Mouse (Mus musculus): ENCODE measurements around the gene Gm20388.

Gene Gm20388

GRCm38 (mm10) chr8:124346852-124347523 lies 4436.3 kb downstream of the Gm20388 start:
- in situ Hi-C loops (cut with MboI), result loop anchor here (10.0 kb wide), 1 partner anchor 292 kb away; no protein-coding TSS in a partner anchor

GRCm38 (mm10) chr8:124348087-124348486 lies 4437.4 kb downstream of the Gm20388 start:
- in situ Hi-C loops (cut with MboI), result loop anchor here (10.0 kb wide), 1 partner anchor 293 kb away; no protein-coding TSS in a partner anchor

DNA sequence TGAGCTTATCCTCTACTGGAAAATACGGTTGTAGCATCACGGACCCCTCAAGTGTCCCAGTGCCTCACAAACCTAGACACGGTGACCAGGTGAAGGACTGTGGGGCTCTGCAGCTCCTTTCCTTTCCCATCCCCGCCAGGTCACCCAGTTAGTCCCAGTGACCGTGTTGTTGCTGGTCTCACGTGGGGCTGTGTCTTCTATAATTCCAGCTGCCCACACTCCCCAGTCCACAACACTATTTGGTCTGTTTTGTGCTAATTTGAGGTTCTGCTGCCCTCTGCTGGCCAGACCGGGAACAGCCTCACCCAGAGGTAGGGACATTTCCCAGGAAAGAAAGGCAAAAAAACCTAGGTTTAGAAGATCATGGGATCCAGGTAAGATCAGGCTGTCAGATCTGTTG lies 4439.0 kb downstream of the Gm20388 start:
- in situ Hi-C loops (cut with MboI), result loop anchor here (10.0 kb wide), 1 partner anchor 295 kb away; no protein-coding TSS in a partner anchor

- in situ Hi-C loops (cut with MboI), result no loop called here
Measured at GRCm38 (mm10) chr8:124351636-124352035, 4441.0 kb downstream of the Gm20388 start.

- in situ Hi-C loops (cut with MboI), result no loop called here
Measured at GRCm38 (mm10) chr8:124360911-124361310, 4450.3 kb downstream of the Gm20388 start.

GRCm38 (mm10) chr8:124361773-124362427 lies 4451.3 kb downstream of the Gm20388 start:
- in situ Hi-C loops (cut with MboI), result no loop called here

DNA sequence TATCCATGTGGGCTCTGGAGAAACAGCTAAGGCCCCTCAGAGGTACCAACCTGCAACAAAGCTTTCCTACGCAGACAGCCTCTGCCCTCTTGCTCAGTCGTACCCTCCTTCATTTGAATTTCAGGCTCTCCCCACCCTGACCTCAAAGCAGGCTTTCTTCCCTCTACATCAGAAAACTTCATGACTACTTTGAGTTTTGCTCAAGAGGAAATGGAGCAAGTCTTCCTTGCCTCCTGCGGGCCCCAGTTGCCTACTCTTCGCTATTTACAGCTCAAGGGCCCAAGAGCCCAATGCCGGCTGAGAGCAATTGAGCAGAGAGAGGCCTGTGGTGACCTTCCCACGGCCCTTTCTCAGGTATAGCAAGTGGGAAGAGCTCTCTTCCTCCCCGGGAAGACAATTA lies 4451.9 kb downstream of the Gm20388 start:
- in situ Hi-C loops (cut with MboI), result no loop called here

GRCm38 (mm10) chr8:124363337-124363736 lies 4452.7 kb downstream of the Gm20388 start:
- in situ Hi-C loops (cut with MboI), result no loop called here

- in situ Hi-C loops (cut with MboI), result no loop called here
Measured at GRCm38 (mm10) chr8:124368213-124368612, 4457.6 kb downstream of the Gm20388 start.

- in situ Hi-C loops (cut with MboI), result no loop called here
Measured at GRCm38 (mm10) chr8:124370422-124371183, 4460.0 kb downstream of the Gm20388 start.

- in situ Hi-C loops (cut with MboI), result no loop called here
Measured at GRCm38 (mm10) chr8:124371410-124372123, 4460.9 kb downstream of the Gm20388 start.

DNA sequence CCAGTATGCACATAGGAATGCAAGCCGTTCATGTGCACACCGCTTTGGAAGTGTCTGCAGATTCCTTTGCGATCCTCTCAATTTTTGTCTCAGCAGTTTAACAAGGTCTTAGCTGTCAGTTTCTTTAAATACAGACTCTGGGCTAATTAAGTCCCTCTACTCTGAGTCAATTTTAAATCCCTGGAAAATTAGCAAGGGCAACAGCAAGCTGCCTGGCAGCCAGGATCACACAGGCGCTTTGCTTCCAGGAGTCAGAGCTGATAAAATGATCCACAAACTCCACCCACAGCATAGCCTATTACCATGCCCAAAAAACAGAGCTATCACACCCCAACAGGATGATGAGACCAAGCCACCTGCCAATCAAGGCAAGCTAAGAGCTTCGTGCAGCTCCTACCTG lies 4463.1 kb downstream of the Gm20388 start:
- in situ Hi-C loops (cut with MboI), result no loop called here

DNA sequence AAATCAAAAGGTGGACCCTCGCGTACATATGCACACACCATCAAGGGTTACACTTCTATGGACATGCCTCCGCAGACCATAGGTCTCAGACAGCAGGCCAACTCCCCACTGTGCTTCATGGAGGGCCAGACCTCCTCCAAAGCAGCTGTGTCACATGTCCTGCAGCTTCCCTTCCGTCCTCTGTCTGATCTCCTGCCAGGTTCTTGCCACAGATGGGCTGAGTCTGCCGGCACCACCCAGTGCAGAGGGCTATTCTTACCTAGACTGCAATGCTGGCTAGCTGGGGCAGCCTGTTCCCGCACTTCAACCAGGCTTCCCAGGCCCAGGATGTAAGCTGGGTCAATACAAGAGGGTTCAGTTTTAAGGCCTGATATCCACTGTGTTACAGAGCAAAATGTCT lies 4464.5 kb downstream of the Gm20388 start:
- in situ Hi-C loops (cut with MboI), result no loop called here

- in situ Hi-C loops (cut with MboI), result no loop called here
Measured at GRCm38 (mm10) chr8:124375727-124376126, 4465.1 kb downstream of the Gm20388 start.

GRCm38 (mm10) chr8:124376406-124376805 lies 4465.8 kb downstream of the Gm20388 start:
- in situ Hi-C loops (cut with MboI), result no loop called here

- in situ Hi-C loops (cut with MboI), result no loop called here
Measured at GRCm38 (mm10) chr8:124379289-124379688, 4468.6 kb downstream of the Gm20388 start.

- in situ Hi-C loops (cut with MboI), result no loop called here
Measured at GRCm38 (mm10) chr8:124382235-124382634, 4471.6 kb downstream of the Gm20388 start.

GRCm38 (mm10) chr8:124384336-124384735 lies 4473.7 kb downstream of the Gm20388 start:
- in situ Hi-C loops (cut with MboI), result no loop called here

- in situ Hi-C loops (cut with MboI), result no loop called here
Measured at GRCm38 (mm10) chr8:124386225-124386899, 4475.7 kb downstream of the Gm20388 start.

- in situ Hi-C loops (cut with MboI), result no loop called here
Measured at GRCm38 (mm10) chr8:124389495-124389894, 4478.9 kb downstream of the Gm20388 start.

DNA sequence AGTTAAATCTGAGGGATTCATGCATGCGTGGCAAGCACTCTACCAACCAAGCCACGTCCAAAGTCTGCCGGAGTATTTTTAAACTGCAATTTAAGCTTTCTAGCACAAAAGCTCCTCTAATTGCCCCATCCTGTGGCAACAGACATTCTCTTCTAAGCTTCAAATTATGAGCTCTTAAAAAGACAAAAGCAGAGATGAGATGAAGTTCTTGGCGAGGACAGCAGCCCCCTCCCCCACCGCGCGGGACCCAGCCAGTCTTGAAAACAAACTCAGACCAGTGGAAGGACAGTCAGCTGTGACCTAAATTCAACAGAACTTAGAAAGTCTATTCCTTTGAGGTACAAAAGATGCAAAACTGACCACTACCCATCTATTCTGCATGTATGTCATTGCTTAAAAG lies 4480.6 kb downstream of the Gm20388 start:
- in situ Hi-C loops (cut with MboI), result no loop called here
